Mouse (Mus musculus) WW6 (cell line): Measurements from ENCODE around the gene Klhl40.

Experiments used
- DNase-seq: peaks from one replicate; pipeline ENCODE4 v3.0.0-alpha.2; 2013; ENCODE audit warnings: low read depth, low spot score

Klhl40 gene

GRCm38 (mm10) chr9:121777484-121778065 lies at the start of gene Klhl40:
Gene Klhl40, plus strand, starts transcription at chr9:121777607.
- no peak for DNase-seq

- no peak for DNase-seq
Measured at GRCm38 (mm10) chr9:121740490-121740889, 36.9 kb upstream of the Klhl40 start.

- DNase-seq, result no peak
Measured at GRCm38 (mm10) chr9:121741168-121741567, 36.2 kb upstream of the Klhl40 start.

- DNase-seq, result no peak
Measured at GRCm38 (mm10) chr9:121744051-121744450, 33.4 kb upstream of the Klhl40 start.

GRCm38 (mm10) chr9:121752774-121753173 lies 24.6 kb upstream of the Klhl40 start:
- no peak for DNase-seq

GRCm38 (mm10) chr9:121754624-121755023 lies 22.8 kb upstream of the Klhl40 start:
- no peak for DNase-seq

GRCm38 (mm10) chr9:121756785-121757184 lies 20.6 kb upstream of the Klhl40 start:
- DNase-seq, result no peak

GRCm38 (mm10) chr9:121757432-121757831 lies 20.0 kb upstream of the Klhl40 start:
- no peak for DNase-seq

GRCm38 (mm10) chr9:121757835-121758814 lies 19.3 kb upstream of the Klhl40 start:
- no peak for DNase-seq

- no peak for DNase-seq
Measured at GRCm38 (mm10) chr9:121759091-121760081, 18.0 kb upstream of the Klhl40 start, which contains the start of gene Zfp651. Gene Zfp651, plus strand, starts transcription at chr9:121759330.

GRCm38 (mm10) chr9:121760271-121761090 lies 16.9 kb upstream of the Klhl40 start:
- DNase-seq, result no peak

GRCm38 (mm10) chr9:121761091-121761665 lies 16.2 kb upstream of the Klhl40 start:
- DNase-seq, result no peak

GRCm38 (mm10) chr9:121761787-121762186 lies 15.6 kb upstream of the Klhl40 start:
- DNase-seq, result no peak

GRCm38 (mm10) chr9:121762248-121762647 lies 15.2 kb upstream of the Klhl40 start:
- DNase-seq, result no peak

GRCm38 (mm10) chr9:121762761-121763160 lies 14.6 kb upstream of the Klhl40 start:
- no peak for DNase-seq

GRCm38 (mm10) chr9:121763716-121764115 lies 13.7 kb upstream of the Klhl40 start:
- DNase-seq, result no peak

- no peak for DNase-seq
Measured at GRCm38 (mm10) chr9:121765166-121765855, 12.1 kb upstream of the Klhl40 start.

GRCm38 (mm10) chr9:121772412-121772811 lies 5.0 kb upstream of the Klhl40 start:
- DNase-seq, result no peak

GRCm38 (mm10) chr9:121775951-121776350 lies 1.5 kb upstream of the Klhl40 start:
- no peak for DNase-seq

- DNase-seq, result no peak
Measured at GRCm38 (mm10) chr9:121776511-121776910, 896 bp upstream of the Klhl40 start.
